Mouse (Mus musculus) stomach, postnatal 0 days (tissue): ENCODE results near the gene Pcyt1a. TPM values are rescaled to one million over a fixed set of nuclear protein-coding genes. Genes with fewer than 3 reads are reported as not detected.
"Not testable (repeated sequence)": the region's sequence is repeated elsewhere in the genome, so short reads cannot be mapped to it uniquely, and the experiment has no call there.

Source experiments
- ATAC-seq: fragments of 200-750 bp; cut with Nextera tagmentation; 2 replicates; pipeline ENCODE4 v1.8.0; 2017; ENCODE audit not compliant: low FRiP score, low TSS enrichment
- DNase-seq: peaks from one replicate; pipeline ENCODE4 v3.0.0-alpha.2; 2016; ENCODE audit warnings: low spot score
- H3K27ac ChIP-seq: fragments of 300-500 bp; sonication (generic); replicated peaks from 2 replicates; pipeline ENCODE4 v1.5.1; 2014; ENCODE audit warnings: mild to moderate bottlenecking, control low read depth
- H3K27me3 ChIP-seq: fragments of 300-500 bp; sonication (generic); 2 replicates; pipeline ENCODE4 v1.6.1; 2014; ENCODE audit warnings: low read length; ENCODE audit not compliant: control insufficient read depth, insufficient read depth
- H3K36me3 ChIP-seq: fragments of 300-500 bp; sonication (generic); 2 replicates; pipeline ENCODE4 v1.6.1; 2014; ENCODE audit warnings: low read length, mixed read lengths; ENCODE audit not compliant: control insufficient read depth, insufficient read depth
- H3K4me1 ChIP-seq: fragments of 300-500 bp; sonication (generic); replicated peaks from 2 replicates; pipeline ENCODE4 v1.6.1; 2014; ENCODE audit warnings: antibody characterized with exemption; ENCODE audit not compliant: control insufficient read depth, insufficient read depth
- H3K4me2 ChIP-seq: fragments of 300-500 bp; sonication (generic); replicated peaks from 2 replicates; pipeline ENCODE4 v1.6.1; 2014; ENCODE audit warnings: low read depth, mild to moderate bottlenecking, control low read depth, moderate library complexity
- H3K4me3 ChIP-seq: fragments of 300-500 bp; sonication (generic); 2 replicates; pipeline ENCODE4 v1.5.1; 2014; ENCODE audit warnings: low read depth, low read length, control low read depth
- H3K9ac ChIP-seq: fragments of 300-500 bp; sonication (generic); 2 replicates; pipeline ENCODE4 v1.6.1; 2014; ENCODE audit warnings: mild to moderate bottlenecking, low read length, control low read depth, mixed read lengths
- H3K9me3 ChIP-seq: fragments of 300-500 bp; sonication (generic); 2 replicates; pipeline ENCODE4 v1.6.1; 2016; ENCODE audit warnings: low read length; ENCODE audit not compliant: control insufficient read depth
- CTCF ChIP-seq: IDR thresholded peaks from 2 replicates; pipeline ENCODE4 v1.5.1; 2016; ENCODE audit warnings: antibody characterized with exemption, low read depth, mild to moderate bottlenecking, moderate library complexity
- EP300 ChIP-seq: optimal IDR thresholded peaks from 2 replicates; pipeline ENCODE3; 2016; ENCODE audit warnings: antibody characterized with exemption
- WGBS: fragments of 180-500 bp; shearing (Covaris S2); extraction: QIAGEN DNeasy Blood & Tissue Kit; methylation state at CpG from one replicate; pipeline ENCODE4 v1.1.7; 2014; 5-methylcytosine and 5-hydroxymethylcytosine counted together
- polyA plus RNA-seq: library from polyadenylated mRNA; unstranded; fragments of >200 nt; fragmentation: Nextera tagmentation; extraction: Ambion mirVana; gene quantifications from 2 replicates; pipeline ENCODE4 v1.2.1, GENCODE M21; 2015

Pcyt1a gene
- polyA plus RNA-seq, 1 experiment from 2014 or later, result 38.6 TPM

GRCm38 (mm10) chr16:32436657-32437056 is 5.9 kb downstream of the Pcyt1a start:
- Histone ChIP-seq H3K36me3 (0 out of 2 replicates have a peak, but pooled peaks cover 2% of the 10 kb centered on the region), H3K27ac (no peak overlapping the region), H3K9me3 (no peaks in the 10 kb centered on the region), H3K4me3 (no peak overlapping the region), H3K4me1 (0 out of 2 replicates have a peak, but pooled peaks cover 4% of the 10 kb centered on the region), H3K27me3 (no peaks in the 10 kb centered on the region), H3K4me2 (no peak overlapping the region), H3K9ac (no peak overlapping the region)
- DNase-seq (no peak), ATAC-seq (no peak)
- 52% methylated on average over 1 of the region's 1 CpGs for WGBS
- TF ChIP-seq CTCF (no peak), EP300 (no peak)

GRCm38 (mm10) chr16:32437266-32437665 is 6.5 kb downstream of the Pcyt1a start:
- Histone ChIP-seq H3K27me3 (no peaks in the 10 kb centered on the region), H3K9ac (no peak overlapping the region), H3K36me3 (0 out of 2 replicates have a peak, but pooled peaks cover 2% of the 10 kb centered on the region), H3K4me3 (no peak overlapping the region), H3K4me2 (no peak overlapping the region), H3K4me1 (no peaks in the 10 kb centered on the region), H3K9me3 (no peaks in the 10 kb centered on the region), H3K27ac (no peak overlapping the region)
- WGBS, result 92% methylated on average over 1 of the region's 1 CpGs
- TF ChIP-seq EP300 (no peak), CTCF (no peak)
- DNase-seq (no peak), ATAC-seq (no peak)

- H3K4me3 ChIP-seq, result no peak overlapping the region
- no peak overlapping the region for H3K9ac ChIP-seq
- TF ChIP-seq CTCF (no peak), EP300 (no peak)
- no peaks in the 10 kb centered on the region for H3K4me1 ChIP-seq
- H3K4me2 ChIP-seq, result no peak overlapping the region
- no peak overlapping the region for H3K27ac ChIP-seq
- 77% methylated on average over 3 of the region's 3 CpGs for WGBS
- H3K27me3 ChIP-seq, result no peaks in the 10 kb centered on the region
- H3K9me3 ChIP-seq, result no peaks in the 10 kb centered on the region
- no peak for DNase-seq
- 0 out of 2 replicates have a peak, but pooled peaks cover 2% of the 10 kb centered on the region for H3K36me3 ChIP-seq
- ATAC-seq, result no peak
Observed at GRCm38 (mm10) chr16:32441432-32441831, 10.7 kb downstream of the Pcyt1a start.

GRCm38 (mm10) chr16:32444615-32445014 is 13.9 kb downstream of the Pcyt1a start:
- not testable (repeated sequence) for H3K4me1 ChIP-seq, H3K4me3 ChIP-seq, H3K9me3 ChIP-seq, H3K36me3 ChIP-seq, H3K4me2 ChIP-seq, H3K9ac ChIP-seq, DNase-seq, H3K27ac ChIP-seq, H3K27me3 ChIP-seq, ATAC-seq
- 85% methylated on average over 3 of the region's 3 CpGs for WGBS

- Histone ChIP-seq H3K36me3 (no peaks in the 10 kb centered on the region), H3K9me3 (no peaks in the 10 kb centered on the region), H3K4me3 (no peak overlapping the region), H3K4me2 (no peak overlapping the region), H3K27me3 (no peaks in the 10 kb centered on the region), H3K4me1 (no peaks in the 10 kb centered on the region), H3K9ac (no peak overlapping the region), H3K27ac (no peak overlapping the region)
- ATAC-seq, result no peak
- WGBS, result 88% methylated on average over 1 of the region's 1 CpGs
- no peak for DNase-seq
- TF ChIP-seq EP300 (no peak), CTCF (no peak)
Observed at GRCm38 (mm10) chr16:32445558-32445957, 14.8 kb downstream of the Pcyt1a start.

- no peak overlapping the region for H3K4me3 ChIP-seq
- no peak overlapping the region for H3K9ac ChIP-seq
- H3K4me2 ChIP-seq, result no peak overlapping the region
- H3K27me3 ChIP-seq, result no peaks in the 10 kb centered on the region
- H3K36me3 ChIP-seq, result no peaks in the 10 kb centered on the region
- ATAC-seq, result no peak
- no peaks in the 10 kb centered on the region for H3K4me1 ChIP-seq
- DNase-seq, result no peak
- WGBS, result 67% methylated on average over 2 of the region's 2 CpGs
- no peak overlapping the region for H3K27ac ChIP-seq
- no peaks in the 10 kb centered on the region for H3K9me3 ChIP-seq
- TF ChIP-seq EP300 (no peak), CTCF (no peak)
Observed at GRCm38 (mm10) chr16:32446563-32447138, 15.9 kb downstream of the Pcyt1a start.
